Mouse (Mus musculus): ENCODE measurements around the gene Comp. TPM values are rescaled to one million over a fixed set of nuclear protein-coding genes. Genes with fewer than 3 reads are reported as not detected.
A peak's percentile ranks its signal among the peaks of the same experiment; 100 is the strongest.

Gene Comp
- polyA plus RNA-seq (2015; fragmentation: Nextera tagmentation; extraction: Ambion mirVana) = 0.46 and 0.70 TPM in 2 replicates

GRCm38 (mm10) chr8:70373397-70374317, at the start of gene Comp:
Gene Comp (plus strand): TSS chr8:70373558.
- WGBS = 3% methylated on average over 47 of the region's 47 CpGs
- H3K9ac ChIP-seq = no peak within 1 kb of the TSS

GRCm38 (mm10) chr8:70323716-70324115, 49.6 kb upstream of the Comp start:
- no peaks in the 10 kb centered on the region for H3K4me1 ChIP-seq
- no peak overlapping the region for H3K27ac ChIP-seq
- no peak for ATAC-seq (ENCODE audit: borderline replicate concordance, extremely low read depth, low FRiP score, low TSS enrichment)
- H3K4me2 ChIP-seq = no peak overlapping the region
- no peak overlapping the region for H3K9ac ChIP-seq
- H3K27me3 ChIP-seq = no peaks in the 10 kb centered on the region
- no peaks in the 10 kb centered on the region for H3K9me3 ChIP-seq
- H3K36me3 ChIP-seq = no peaks in the 10 kb centered on the region
- H3K4me3 ChIP-seq = no peak overlapping the region
- WGBS = 89% methylated on average over 3 of the region's 3 CpGs

More at GRCm38 (mm10) chr8:70373397-70374317, at the start of gene Comp:
- peak within 1 kb of the TSS; percentile 43 for H3K4me3 ChIP-seq
- no peak; the same call in 1 of the 2 replicates for ATAC-seq (ENCODE audit: borderline replicate concordance, extremely low read depth, low FRiP score, low TSS enrichment)
- no peak within 1 kb of the TSS for H3K27ac ChIP-seq
- H3K36me3 ChIP-seq = no peaks in the 10 kb centered on the region
- H3K9me3 ChIP-seq = 0 out of 2 replicates have a peak, but pooled peaks cover 4% of the 10 kb centered on the region
- H3K27me3 ChIP-seq = peaks cover 74% of the 10 kb centered on the region
- H3K4me2 ChIP-seq = peak within 1 kb of the TSS; percentile 78
- H3K4me1 ChIP-seq = peaks cover 35% of the 10 kb centered on the region

GRCm38 (mm10) chr8:70327512-70327911, 45.8 kb upstream of the Comp start:
- no peak overlapping the region for H3K4me2 ChIP-seq
- H3K9ac ChIP-seq = no peak overlapping the region
- peaks cover 18% of the 10 kb centered on the region for H3K4me1 ChIP-seq
- ATAC-seq (ENCODE audit: borderline replicate concordance, extremely low read depth, low FRiP score, low TSS enrichment) = no peak
- H3K27ac ChIP-seq = no peak overlapping the region
- no peaks in the 10 kb centered on the region for H3K9me3 ChIP-seq
- 88% methylated on average over 6 of the region's 6 CpGs for WGBS
- no peaks in the 10 kb centered on the region for H3K27me3 ChIP-seq
- peaks cover 13% of the 10 kb centered on the region for H3K36me3 ChIP-seq
- H3K4me3 ChIP-seq = no peak overlapping the region

- Histone ChIP-seq H3K9me3 (no peaks in the 10 kb centered on the region), H3K36me3 (peaks cover 31% of the 10 kb centered on the region), H3K27ac (no peak within 1 kb of the TSS), H3K4me1 (peaks cover 18% of the 10 kb centered on the region), H3K27me3 (no peaks in the 10 kb centered on the region), H3K4me3 (peak within 1 kb of the TSS; percentile 17), H3K4me2 (peak within 1 kb of the TSS; percentile 43), H3K9ac (no peak within 1 kb of the TSS)
- no peak for ATAC-seq (ENCODE audit: borderline replicate concordance, extremely low read depth, low FRiP score, low TSS enrichment)
- 28% methylated on average over 14 of the region's 14 CpGs for WGBS
Observed at GRCm38 (mm10) chr8:70329124-70329834, 44.1 kb upstream of the Comp start, which contains the start of gene Gdf1. Gene Gdf1 (plus strand): TSS chr8:70329817.

- peak; percentile 11; the same call in 1 of the 2 replicates for ATAC-seq (ENCODE audit: borderline replicate concordance, extremely low read depth, low FRiP score, low TSS enrichment)
- no peak overlapping the region for H3K9ac ChIP-seq
- H3K27me3 ChIP-seq = no peaks in the 10 kb centered on the region
- WGBS = 6% methylated on average over 45 of the region's 45 CpGs
- H3K4me2 ChIP-seq = peak overlapping the region; percentile 43
- peaks cover 18% of the 10 kb centered on the region for H3K4me1 ChIP-seq
- peaks cover 39% of the 10 kb centered on the region for H3K36me3 ChIP-seq
- no peak overlapping the region for H3K27ac ChIP-seq
- peak overlapping the region; percentile 17 for H3K4me3 ChIP-seq
- no peaks in the 10 kb centered on the region for H3K9me3 ChIP-seq
Observed at GRCm38 (mm10) chr8:70329835-70330740, 43.3 kb upstream of the Comp start.

GRCm38 (mm10) chr8:70330741-70331364, 42.5 kb upstream of the Comp start:
- 31% methylated on average over 53 of the region's 53 CpGs for WGBS
- Histone ChIP-seq H3K27ac (no peak overlapping the region), H3K4me2 (peak overlapping the region; percentile 43), H3K9me3 (no peaks in the 10 kb centered on the region), H3K27me3 (no peaks in the 10 kb centered on the region), H3K4me3 (peak overlapping the region; percentile 17), H3K4me1 (peaks cover 18% of the 10 kb centered on the region), H3K36me3 (peaks cover 47% of the 10 kb centered on the region), H3K9ac (no peak overlapping the region)
- ATAC-seq (ENCODE audit: borderline replicate concordance, extremely low read depth, low FRiP score, low TSS enrichment) = peak; percentile 71

- Histone ChIP-seq H3K27me3 (no peaks in the 10 kb centered on the region), H3K27ac (no peak overlapping the region), H3K36me3 (peaks cover 53% of the 10 kb centered on the region), H3K4me3 (no peak overlapping the region), H3K4me2 (no peak overlapping the region), H3K9ac (no peak overlapping the region), H3K4me1 (peaks cover 18% of the 10 kb centered on the region), H3K9me3 (no peaks in the 10 kb centered on the region)
- ATAC-seq (ENCODE audit: borderline replicate concordance, extremely low read depth, low FRiP score, low TSS enrichment) = no peak
- WGBS = 70% methylated on average over 19 of the region's 19 CpGs
Observed at GRCm38 (mm10) chr8:70331526-70331925, 41.8 kb upstream of the Comp start.

- H3K36me3 ChIP-seq = peaks cover 61% of the 10 kb centered on the region
- no peaks in the 10 kb centered on the region for H3K9me3 ChIP-seq
- H3K9ac ChIP-seq = no peak overlapping the region
- H3K27ac ChIP-seq = no peak overlapping the region
- H3K4me1 ChIP-seq = peaks cover 18% of the 10 kb centered on the region
- H3K4me2 ChIP-seq = no peak overlapping the region
- 29% methylated on average over 40 of the region's 41 CpGs for WGBS
- H3K27me3 ChIP-seq = no peaks in the 10 kb centered on the region
- ATAC-seq (ENCODE audit: borderline replicate concordance, extremely low read depth, low FRiP score, low TSS enrichment) = peak; percentile 55; the same call in 1 of the 2 replicates
- H3K4me3 ChIP-seq = no peak overlapping the region
Observed at GRCm38 (mm10) chr8:70332070-70332877, 41.1 kb upstream of the Comp start.

- H3K36me3 ChIP-seq = peaks cover 66% of the 10 kb centered on the region
- ATAC-seq (ENCODE audit: borderline replicate concordance, extremely low read depth, low FRiP score, low TSS enrichment) = no peak
- 93% methylated on average over 6 of the region's 6 CpGs for WGBS
- no peaks in the 10 kb centered on the region for H3K9me3 ChIP-seq
- no peaks in the 10 kb centered on the region for H3K27me3 ChIP-seq
- no peak overlapping the region for H3K9ac ChIP-seq
- no peak overlapping the region for H3K4me2 ChIP-seq
- H3K4me3 ChIP-seq = no peak overlapping the region
- no peak overlapping the region for H3K27ac ChIP-seq
- peaks cover 18% of the 10 kb centered on the region for H3K4me1 ChIP-seq
Observed at GRCm38 (mm10) chr8:70332878-70333202, 40.5 kb upstream of the Comp start.

- no peak for ATAC-seq (ENCODE audit: borderline replicate concordance, extremely low read depth, low FRiP score, low TSS enrichment)
- no peak overlapping the region for H3K4me2 ChIP-seq
- WGBS = 85% methylated on average over 7 of the region's 7 CpGs
- H3K9ac ChIP-seq = no peak overlapping the region
- H3K36me3 ChIP-seq = peaks cover 99% of the 10 kb centered on the region
- no peaks in the 10 kb centered on the region for H3K4me1 ChIP-seq
- H3K9me3 ChIP-seq = no peaks in the 10 kb centered on the region
- no peak overlapping the region for H3K27ac ChIP-seq
- H3K4me3 ChIP-seq = no peak overlapping the region
- H3K27me3 ChIP-seq = no peaks in the 10 kb centered on the region
Observed at GRCm38 (mm10) chr8:70338931-70339330, 34.4 kb upstream of the Comp start.
